ENCODE assay signal across 14 mouse cellular contexts in the genomic region with DNA sequence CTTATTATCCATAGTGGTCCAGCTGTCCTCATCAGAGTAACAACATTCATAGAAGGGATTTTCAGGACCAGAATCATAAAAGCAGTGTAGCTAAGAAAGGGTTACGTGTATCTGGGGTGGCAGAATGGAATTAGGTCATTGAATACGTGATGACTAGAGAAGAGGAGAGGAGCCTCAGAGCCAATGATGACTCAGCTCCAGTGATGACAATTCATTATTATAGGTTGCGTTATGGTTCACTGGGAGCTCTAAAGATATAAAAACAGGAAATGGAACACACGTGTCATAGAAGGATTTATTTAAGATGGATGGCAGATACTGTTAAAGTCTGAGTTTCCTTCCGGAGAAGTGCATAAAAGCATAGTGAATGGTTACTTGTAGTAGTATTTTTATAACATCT.
"Had no signal": no experiment of that assay in that cellular context is flagged by ENCODE, and none has a peak within 500 bp of the region (broad histone marks: within the 10 kb centered on the region; RNA-seq: fewer than 3 reads in every experiment).

No protein-coding gene starts in this region.

- H3K9ac ChIP-seq: intestine, embryonic 15.5 days; limb, embryonic 13.5 days; liver, embryonic 14.5 days; midbrain, embryonic 12.5 days; neural tube, embryonic 15.5 days had no signal

- H3K9me3 ChIP-seq: intestine, embryonic 15.5 days; limb, embryonic 13.5 days; midbrain, embryonic 12.5 days; neural tube, embryonic 15.5 days had no signal

- ATAC-seq: intestine, embryonic 15.5 days had no signal

- DNase-seq: kidney, adult 2 months; kidney, postnatal 4 days; left cerebral cortex, postnatal 4 days; lung, adult 18-20 months; right cerebral cortex, postnatal 4 days; spleen, adult 18-20 months; thymus, adult 2 months; thymus, postnatal 36 days had no signal

- H3K36me3 ChIP-seq: intestine, embryonic 15.5 days; limb, embryonic 13.5 days; midbrain, embryonic 12.5 days; neural tube, embryonic 15.5 days had no signal

- H3K4me2 ChIP-seq: intestine, embryonic 15.5 days; limb, embryonic 13.5 days; midbrain, embryonic 12.5 days; neural tube, embryonic 15.5 days had no signal

- H3K27me3 ChIP-seq: intestine, embryonic 15.5 days; limb, embryonic 13.5 days; midbrain, embryonic 12.5 days; neural tube, embryonic 15.5 days had no signal

- H3K4me3 ChIP-seq: intestine, embryonic 15.5 days; layer of hippocampus, adult 2 months; limb, embryonic 13.5 days; midbrain, embryonic 12.5 days; neural tube, embryonic 15.5 days had no signal

- H3K4me1 ChIP-seq: intestine, embryonic 15.5 days; limb, embryonic 13.5 days; midbrain, embryonic 12.5 days; neural tube, embryonic 15.5 days had no signal

- H3K27ac ChIP-seq: intestine, embryonic 15.5 days; layer of hippocampus, adult 2 months; limb, embryonic 13.5 days; liver, embryonic 14.5 days; midbrain, embryonic 12.5 days; neural tube, embryonic 15.5 days had no signal
